Mouse (Mus musculus) liver, adult 2 months (tissue): ENCODE results near the gene Scml4. TPM values are rescaled to one million over a fixed set of nuclear protein-coding genes. Genes with fewer than 3 reads are reported as not detected.

Experiments
- DNase-seq: peaks from one replicate; pipeline ENCODE4 v3.0.0-alpha.2; 2011; ENCODE audit warnings: low read depth, low spot score; ENCODE audit errors: extremely low read depth
- H3K27ac ChIP-seq: fragments of 200-500 bp; replicated peaks from 2 replicates; pipeline ENCODE4 v1.5.1; 2012; ENCODE audit warnings: low read depth, mild to moderate bottlenecking, control low read depth, inconsistent platforms, low read length; ENCODE audit not compliant: insufficient read depth
- H3K27me3 ChIP-seq: fragments of 200-500 bp; 2 replicates; pipeline ENCODE4 v1.6.1; 2012; ENCODE audit warnings: mild to moderate bottlenecking, moderate library complexity, low read length, inconsistent platforms; ENCODE audit not compliant: control insufficient read depth, insufficient read depth
- H3K36me3 ChIP-seq: fragments of 200-500 bp; 2 replicates; pipeline ENCODE4 v1.6.1; 2012; ENCODE audit warnings: low read length, inconsistent platforms; ENCODE audit not compliant: control insufficient read depth, insufficient read depth
- H3K4me1 ChIP-seq: fragments of 200-500 bp; 2 replicates; pipeline ENCODE4 v1.6.1; 2011; ENCODE audit warnings: low read length; ENCODE audit not compliant: control insufficient read depth, insufficient read depth
- H3K4me3 ChIP-seq: fragments of 200-500 bp; 2 replicates; pipeline ENCODE4 v1.5.1; 2011; ENCODE audit warnings: low read depth, mild to moderate bottlenecking, control low read depth, low read length, moderate library complexity; ENCODE audit not compliant: insufficient read depth
- H3K79me2 ChIP-seq: fragments of 200-500 bp; 2 replicates; pipeline ENCODE4 v1.6.1; 2012; ENCODE audit warnings: inconsistent platforms, mild to moderate bottlenecking, low read length, moderate library complexity; ENCODE audit not compliant: control insufficient read depth, insufficient read depth
- H3K9ac ChIP-seq: fragments of 200-500 bp; 2 replicates; pipeline ENCODE4 v1.6.1; 2012; ENCODE audit warnings: low read depth, mild to moderate bottlenecking, control low read depth, inconsistent platforms, low read length
- CTCF ChIP-seq: fragments of 200-500 bp; IDR thresholded peaks from 2 replicates; pipeline ENCODE4 v1.5.1; 2011; ENCODE audit warnings: low read depth, low read length, control low read depth
- POLR2A ChIP-seq: fragments of 200-500 bp; IDR thresholded peaks from 2 replicates; pipeline ENCODE4 v1.6.1; 2011; ENCODE audit warnings: low read length, control low read depth; ENCODE audit not compliant: insufficient read depth; ENCODE audit errors: extremely low read depth
- WGBS: fragments of 180-500 bp; shearing (Covaris S2); methylation state at CpG from one replicate; pipeline ENCODE4 v1.1.7; 2018; 5-methylcytosine and 5-hydroxymethylcytosine counted together
- polyA plus RNA-seq: library from polyadenylated mRNA; depleted of rRNA; stranded (reverse); fragments of >200 nt; gene quantifications from 2 replicates; pipeline ENCODE4 v1.2.3, GENCODE M21; 2012
- total RNA-seq: library from RNA; depleted of rRNA; stranded (reverse); fragments of >200 nt; gene quantifications from 2 replicates; pipeline ENCODE4 v1.2.3, GENCODE M21; 2014

Scml4 gene
- total and polyA plus RNA-seq, 2 experiments = 0.28 to 0.50 TPM

- WGBS = 65% methylated on average over 5 of the region's 5 CpGs
- H3K36me3 ChIP-seq = no peaks in the 10 kb centered on the region
- no peaks in the 10 kb centered on the region for H3K27me3 ChIP-seq
- no peak overlapping the region for H3K27ac ChIP-seq
- no peak overlapping the region for H3K4me3 ChIP-seq
- no peak for TF ChIP-seq CTCF
- TF ChIP-seq POLR2A = no peak
- H3K4me1 ChIP-seq = no peaks in the 10 kb centered on the region
- no peak for DNase-seq
- H3K79me2 ChIP-seq = no peaks in the 10 kb centered on the region
- H3K9ac ChIP-seq = no peak overlapping the region
These were observed 4.9 kb upstream of the Scml4 start for GRCm38 (mm10) chr10:42855250-42855649.

DNA sequence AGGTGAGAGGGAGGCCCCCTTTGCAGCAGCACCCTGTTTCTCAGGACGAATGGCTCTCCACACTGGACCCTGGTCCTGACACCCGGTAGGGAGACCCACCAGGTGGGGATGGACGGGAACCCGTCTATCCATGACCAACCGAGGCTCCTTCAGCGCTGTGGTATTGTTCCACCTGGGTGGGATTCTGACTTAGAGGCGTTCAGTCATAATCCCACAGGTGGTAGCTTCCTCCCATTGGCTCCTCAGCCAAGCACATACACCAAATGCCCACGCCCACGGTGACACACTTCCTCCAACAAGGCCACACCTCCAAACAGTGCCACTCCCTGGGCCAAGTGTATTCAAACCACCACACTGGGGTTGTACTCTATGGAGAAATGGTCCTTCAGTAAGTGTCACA, 3.6 kb upstream of the Scml4 start:
- Histone ChIP-seq H3K9ac (no peak overlapping the region), H3K36me3 (no peaks in the 10 kb centered on the region), H3K27me3 (no peaks in the 10 kb centered on the region), H3K4me1 (no peaks in the 10 kb centered on the region), H3K27ac (no peak overlapping the region), H3K79me2 (no peaks in the 10 kb centered on the region), H3K4me3 (no peak overlapping the region)
- no peak for DNase-seq
- WGBS = 95% methylated on average over 9 of the region's 9 CpGs
- TF ChIP-seq POLR2A = no peak
- no peak for TF ChIP-seq CTCF

DNA sequence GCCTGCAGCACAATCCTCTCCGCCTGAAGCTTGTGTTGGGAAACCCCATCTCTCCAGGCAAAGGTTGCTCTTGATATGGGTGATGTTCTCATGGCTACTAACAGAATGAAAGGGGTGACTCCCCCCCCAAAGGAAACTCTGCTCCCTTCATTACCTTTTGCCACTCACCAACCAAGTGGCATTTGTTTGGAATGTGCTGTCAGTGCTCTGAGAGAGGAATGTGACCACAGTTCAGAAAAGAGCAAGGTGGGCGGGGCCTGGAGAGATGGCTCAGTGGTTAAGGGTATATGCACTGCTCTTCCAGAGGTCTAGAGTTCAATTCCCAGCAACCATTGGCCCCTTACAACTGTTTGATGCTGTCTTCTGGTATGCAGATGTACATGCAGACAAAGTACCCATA, 3.1 kb upstream of the Scml4 start:
- TF ChIP-seq POLR2A (no peak), CTCF (no peak)
- peaks cover 3% of the 10 kb centered on the region; the same call in 1 of the 2 replicates for H3K4me1 ChIP-seq
- 99% methylated on average over 2 of the region's 2 CpGs for WGBS
- no peak for DNase-seq
- H3K79me2 ChIP-seq = no peaks in the 10 kb centered on the region
- H3K4me3 ChIP-seq = no peak overlapping the region
- H3K27me3 ChIP-seq = no peaks in the 10 kb centered on the region
- no peak overlapping the region for H3K27ac ChIP-seq
- no peak overlapping the region for H3K9ac ChIP-seq
- no peaks in the 10 kb centered on the region for H3K36me3 ChIP-seq

- no peak overlapping the region for H3K9ac ChIP-seq
- H3K27me3 ChIP-seq = no peaks in the 10 kb centered on the region
- no peak for TF ChIP-seq CTCF
- TF ChIP-seq POLR2A = no peak
- no peaks in the 10 kb centered on the region for H3K79me2 ChIP-seq
- no peak for DNase-seq
- no peak overlapping the region for H3K27ac ChIP-seq
- H3K4me3 ChIP-seq = no peak overlapping the region
- no peaks in the 10 kb centered on the region for H3K36me3 ChIP-seq
- 63% methylated on average over 2 of the region's 2 CpGs for WGBS
- H3K4me1 ChIP-seq = peaks cover 5% of the 10 kb centered on the region; the same call in 1 of the 2 replicates
These were observed 400 bp upstream of the Scml4 start for GRCm38 (mm10) chr10:42859781-42860158.

DNA sequence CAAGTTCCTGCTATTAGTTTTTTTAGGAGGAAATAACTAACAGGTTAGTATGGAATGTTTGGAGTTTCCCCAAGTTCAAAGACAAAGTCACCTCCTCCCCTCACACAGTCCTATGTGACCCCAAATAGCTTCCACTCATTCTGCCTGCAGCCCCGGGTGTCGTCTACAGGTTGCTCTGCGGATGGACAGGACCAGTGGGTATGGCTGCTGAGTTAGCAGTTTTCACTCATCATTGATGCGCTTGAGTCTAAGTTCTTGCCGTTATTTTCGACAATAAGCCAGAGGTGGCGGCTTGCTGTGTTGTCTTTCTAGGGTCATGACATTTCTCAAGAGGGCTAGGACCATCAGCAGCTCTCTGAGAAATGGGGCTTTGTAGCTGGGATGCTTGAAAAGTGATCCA, 1.3 kb downstream of the Scml4 start:
- WGBS = 58% methylated on average over 7 of the region's 7 CpGs
- no peak overlapping the region for H3K4me3 ChIP-seq
- H3K79me2 ChIP-seq = no peaks in the 10 kb centered on the region
- H3K9ac ChIP-seq = no peak overlapping the region
- no peaks in the 10 kb centered on the region for H3K36me3 ChIP-seq
- peaks cover 5% of the 10 kb centered on the region; the same call in 1 of the 2 replicates for H3K4me1 ChIP-seq
- no peak for TF ChIP-seq POLR2A
- TF ChIP-seq CTCF = no peak
- H3K27ac ChIP-seq = no peak overlapping the region
- peak; percentile 16 for DNase-seq
- H3K27me3 ChIP-seq = no peaks in the 10 kb centered on the region

- no peak for TF ChIP-seq POLR2A
- no peak for TF ChIP-seq CTCF
- Histone ChIP-seq H3K27me3 (no peaks in the 10 kb centered on the region), H3K4me1 (peaks cover 5% of the 10 kb centered on the region; the same call in 1 of the 2 replicates), H3K79me2 (no peaks in the 10 kb centered on the region), H3K27ac (peak overlapping the region; percentile 42), H3K9ac (peak overlapping the region; percentile 19; the same call in 1 of the 2 replicates), H3K4me3 (peak overlapping the region; percentile 47; the same call in 1 of the 2 replicates), H3K36me3 (no peaks in the 10 kb centered on the region)
- DNase-seq = peak; percentile 95
- 5% methylated on average over 13 of the region's 13 CpGs for WGBS
These were observed 2.1 kb downstream of the Scml4 start for GRCm38 (mm10) chr10:42862102-42862740.
